Mouse (Mus musculus) midbrain, embryonic 11.5 days (tissue): ENCODE measurements around the gene Mgst3. TPM values are rescaled to one million over a fixed set of nuclear protein-coding genes. Genes with fewer than 3 reads are reported as not detected.
"Not testable (repeated sequence)": the region's sequence is repeated elsewhere in the genome, so short reads cannot be mapped to it uniquely, and the experiment has no call there.

ENCODE experiments used
- ATAC-seq: fragments of 200-750 bp; cut with Nextera tagmentation; 2 replicates; pipeline ENCODE4 v1.8.0; 2017; ENCODE audit warnings: moderate TSS enrichment, moderate library complexity; ENCODE audit not compliant: low FRiP score
- DNase-seq: peaks from one replicate; pipeline ENCODE4 v3.0.0; 2015; ENCODE audit warnings: low spot score; ENCODE audit errors: missing footprints
- H3K27ac ChIP-seq: fragments of 300-500 bp; sonication (generic); 2 replicates; pipeline ENCODE4 v1.5.1; 2014; ENCODE audit warnings: low read depth, low read length
- H3K27me3 ChIP-seq: fragments of 300-500 bp; sonication (generic); 2 replicates; pipeline ENCODE4 v1.6.1; 2014; ENCODE audit warnings: mild to moderate bottlenecking, low read length, moderate library complexity, mixed read lengths; ENCODE audit not compliant: control insufficient read depth, insufficient read depth
- H3K36me3 ChIP-seq: fragments of 300-500 bp; sonication (generic); 2 replicates; pipeline ENCODE4 v1.6.1; 2014; ENCODE audit warnings: mild to moderate bottlenecking, low read length, moderate library complexity, mixed read lengths; ENCODE audit not compliant: control insufficient read depth, insufficient read depth
- H3K4me1 ChIP-seq: fragments of 300-500 bp; sonication (generic); 2 replicates; pipeline ENCODE4 v1.6.1; 2014; ENCODE audit warnings: low read length; ENCODE audit not compliant: control insufficient read depth, insufficient read depth
- H3K4me2 ChIP-seq: fragments of 300-500 bp; sonication (generic); 2 replicates; pipeline ENCODE4 v1.6.1; 2014; ENCODE audit warnings: mild to moderate bottlenecking, moderate library complexity
- H3K4me3 ChIP-seq: fragments of 300-500 bp; sonication (generic); 2 replicates; pipeline ENCODE4 v1.5.1; 2014; ENCODE audit warnings: low read depth, low read length
- H3K9ac ChIP-seq: fragments of 300-500 bp; sonication (generic); 2 replicates; pipeline ENCODE4 v1.6.1; 2014; ENCODE audit warnings: low read length
- H3K9me3 ChIP-seq: fragments of 300-500 bp; sonication (generic); 2 replicates; pipeline ENCODE4 v1.6.1; 2016; ENCODE audit warnings: low read length; ENCODE audit not compliant: control insufficient read depth
- WGBS: fragments of 180-500 bp; shearing (Covaris S2); extraction: QIAGEN DNeasy Blood & Tissue Kit; methylation state at CpG from one replicate; pipeline ENCODE4 v1.1.7; 2014; 5-methylcytosine and 5-hydroxymethylcytosine counted together
- polyA plus RNA-seq: library from polyadenylated mRNA; unstranded; fragments of >200 nt; fragmentation: Nextera tagmentation; extraction: Ambion mirVana; gene quantifications from 2 replicates; pipeline ENCODE4 v1.2.1, GENCODE M21; 2014

Gene Mgst3
- polyA plus RNA-seq, 1 experiment from 2014 or later, result 60.8 TPM

DNA sequence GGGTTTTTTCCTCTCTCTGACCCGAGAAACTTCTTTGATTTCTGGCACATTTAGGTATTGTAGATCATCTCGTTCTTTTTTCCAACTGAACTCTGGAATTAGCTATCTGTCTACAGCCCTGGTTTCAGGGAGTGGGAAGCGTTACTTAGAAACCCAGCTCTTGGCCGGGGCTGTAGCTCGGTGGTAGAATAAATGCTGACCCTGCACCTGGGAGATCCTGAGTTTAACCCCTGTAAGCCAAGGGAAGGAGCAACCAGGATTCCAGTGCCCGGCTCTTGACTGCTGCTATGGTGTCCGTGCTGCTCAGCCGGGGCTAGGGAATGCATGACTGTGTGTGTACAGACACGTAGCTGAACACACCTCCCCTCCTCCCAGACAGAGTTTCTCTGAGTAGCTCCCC lies 34.9 kb downstream of the Mgst3 start:
- no peak overlapping the region for H3K4me2 ChIP-seq
- H3K36me3 ChIP-seq, result peaks cover 5% of the 10 kb centered on the region; the same call in 1 of the 2 replicates
- H3K4me1 ChIP-seq, result no peaks in the 10 kb centered on the region
- H3K27ac ChIP-seq, result no peak overlapping the region
- no peaks in the 10 kb centered on the region for H3K9me3 ChIP-seq
- WGBS, result 88% methylated on average over 9 of the region's 9 CpGs
- ATAC-seq, result no peak
- H3K27me3 ChIP-seq, result no peaks in the 10 kb centered on the region
- DNase-seq, result no peak
- no peak overlapping the region for H3K9ac ChIP-seq
- H3K4me3 ChIP-seq, result no peak overlapping the region

GRCm38 (mm10) chr1:167357387-167357786 lies 36.3 kb downstream of the Mgst3 start:
- no peak overlapping the region for H3K9ac ChIP-seq
- H3K4me3 ChIP-seq, result no peak overlapping the region
- no peak overlapping the region for H3K4me2 ChIP-seq
- 93% methylated on average over 9 of the region's 9 CpGs for WGBS
- no peak for DNase-seq
- H3K4me1 ChIP-seq, result no peaks in the 10 kb centered on the region
- peaks cover 5% of the 10 kb centered on the region; the same call in 1 of the 2 replicates for H3K36me3 ChIP-seq
- no peaks in the 10 kb centered on the region for H3K9me3 ChIP-seq
- H3K27me3 ChIP-seq, result no peaks in the 10 kb centered on the region
- no peak overlapping the region for H3K27ac ChIP-seq
- ATAC-seq, result no peak

DNA sequence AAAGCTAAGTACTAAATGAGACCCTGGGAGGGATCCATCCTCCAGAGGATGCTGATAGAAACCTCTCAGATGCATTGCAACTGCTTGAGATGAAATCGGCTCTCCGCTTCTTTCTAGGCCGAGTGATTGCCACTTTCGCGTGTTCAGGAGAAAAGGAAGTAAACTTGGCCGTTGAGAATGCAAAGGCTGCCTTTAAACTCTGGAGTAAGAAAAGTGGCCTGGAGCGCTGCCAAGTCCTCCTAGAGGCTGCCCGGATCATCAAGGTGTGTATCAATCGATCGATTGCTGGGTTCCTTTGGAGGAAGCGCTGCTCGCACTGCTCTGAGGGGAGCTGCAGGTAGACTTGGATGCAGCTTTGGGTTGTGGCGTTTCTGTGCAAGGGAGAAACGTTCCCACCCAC lies 41.2 kb downstream of the Mgst3 start:
- H3K9me3 ChIP-seq, result no peaks in the 10 kb centered on the region
- DNase-seq (no peak), ATAC-seq (no peak)
- H3K4me2 ChIP-seq, result no peak overlapping the region
- no peak overlapping the region for H3K27ac ChIP-seq
- H3K27me3 ChIP-seq, result no peaks in the 10 kb centered on the region
- H3K9ac ChIP-seq, result no peak overlapping the region
- H3K36me3 ChIP-seq, result peaks cover 2% of the 10 kb centered on the region; the same call in 1 of the 2 replicates
- 95% methylated on average over 14 of the region's 14 CpGs for WGBS
- no peaks in the 10 kb centered on the region for H3K4me1 ChIP-seq
- H3K4me3 ChIP-seq, result no peak overlapping the region

DNA sequence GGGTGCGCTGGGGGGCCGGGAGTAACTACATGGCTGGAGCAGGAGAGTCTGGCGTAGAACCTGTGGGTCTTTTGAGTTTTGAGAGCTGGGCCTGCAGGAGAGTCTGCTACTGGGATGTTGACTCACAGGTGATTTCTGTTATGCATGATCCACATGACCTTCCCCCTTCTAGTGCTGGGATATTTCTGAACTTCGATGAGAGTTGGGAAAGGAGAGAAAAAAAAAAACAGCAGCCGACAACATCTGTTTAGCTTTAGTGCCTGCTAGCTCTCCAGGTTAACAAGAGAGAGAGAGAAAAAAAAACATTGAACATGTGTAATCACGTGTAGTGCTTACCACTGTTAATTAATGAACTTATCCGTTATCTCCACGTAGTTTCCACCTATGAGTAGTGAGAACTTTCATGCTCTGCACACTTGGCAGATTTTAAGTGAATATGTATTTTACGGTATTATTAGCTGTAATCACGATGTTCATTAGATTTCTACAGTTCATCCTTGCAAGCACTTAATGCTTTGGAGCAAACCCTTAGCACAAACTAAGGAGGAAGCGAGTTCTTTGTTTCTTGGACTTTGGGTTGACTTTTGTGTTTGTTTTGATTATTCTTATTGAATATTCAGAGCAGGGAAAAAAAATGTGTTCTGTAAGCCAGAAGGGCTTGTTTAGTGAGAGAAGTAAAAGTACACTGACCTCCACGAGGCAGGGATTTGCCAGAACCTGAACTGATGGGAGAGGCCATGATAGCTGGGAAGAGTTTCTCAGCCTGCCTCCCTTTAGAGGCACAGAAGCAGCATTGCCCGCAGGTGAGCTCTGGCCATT lies 42.8 kb downstream of the Mgst3 start:
- DNase-seq (no peak), ATAC-seq (no peak)
- H3K27me3 ChIP-seq, result no peaks in the 10 kb centered on the region
- 37% methylated on average over 13 of the region's 13 CpGs for WGBS
- peak overlapping the region; percentile 78 for H3K9ac ChIP-seq
- no peaks in the 10 kb centered on the region for H3K4me1 ChIP-seq
- peak overlapping the region; percentile 68 for H3K4me3 ChIP-seq
- no peak overlapping the region for H3K27ac ChIP-seq
- peaks cover 2% of the 10 kb centered on the region; the same call in 1 of the 2 replicates for H3K36me3 ChIP-seq
- H3K9me3 ChIP-seq, result no peaks in the 10 kb centered on the region
- H3K4me2 ChIP-seq, result peak overlapping the region; percentile 68

- peak; percentile 98 for DNase-seq
- Histone ChIP-seq H3K9ac (peak within 1 kb of the TSS; percentile 78), H3K27ac (peak within 1 kb of the TSS; percentile 48; the same call in 1 of the 2 replicates), H3K4me1 (no peaks in the 10 kb centered on the region), H3K4me2 (peak within 1 kb of the TSS; percentile 68), H3K9me3 (no peaks in the 10 kb centered on the region), H3K27me3 (no peaks in the 10 kb centered on the region), H3K36me3 (peaks cover 2% of the 10 kb centered on the region; the same call in 1 of the 2 replicates), H3K4me3 (peak within 1 kb of the TSS; percentile 68)
- peak; percentile 100 for ATAC-seq
- WGBS, result under 1% methylated on average over 55 of the region's 55 CpGs
Measured at GRCm38 (mm10) chr1:167349815-167350596, 43.6 kb downstream of the Mgst3 start, which contains the start of gene Aldh9a1. Gene Aldh9a1, plus strand, starts transcription at chr1:167349991.

DNA sequence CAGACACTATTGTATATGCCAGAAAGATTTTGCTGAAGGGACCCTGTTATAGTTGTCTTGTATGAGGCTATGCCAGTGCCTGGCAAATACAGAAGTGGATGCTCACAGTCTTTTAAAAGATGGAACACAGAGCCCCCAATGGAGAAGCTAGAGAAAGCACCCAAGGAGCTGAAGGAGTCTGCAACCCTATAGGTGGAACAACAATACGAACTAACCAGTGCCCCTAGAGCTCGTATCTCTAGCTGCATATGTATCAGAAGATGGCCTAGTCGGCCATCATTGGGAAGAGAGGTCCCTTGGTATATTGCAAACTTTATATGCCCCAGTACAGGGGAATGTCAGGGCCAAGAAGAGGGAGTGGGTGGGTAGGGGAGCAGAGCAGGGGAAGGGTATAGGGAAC lies 44.4 kb downstream of the Mgst3 start:
- H3K9ac ChIP-seq, ATAC-seq, H3K36me3 ChIP-seq, H3K4me1 ChIP-seq, H3K4me2 ChIP-seq, H3K27ac ChIP-seq, H3K27me3 ChIP-seq, H3K4me3 ChIP-seq, DNase-seq, H3K9me3 ChIP-seq: not testable (repeated sequence)
- WGBS, result 56% methylated on average over 3 of the region's 3 CpGs

DNA sequence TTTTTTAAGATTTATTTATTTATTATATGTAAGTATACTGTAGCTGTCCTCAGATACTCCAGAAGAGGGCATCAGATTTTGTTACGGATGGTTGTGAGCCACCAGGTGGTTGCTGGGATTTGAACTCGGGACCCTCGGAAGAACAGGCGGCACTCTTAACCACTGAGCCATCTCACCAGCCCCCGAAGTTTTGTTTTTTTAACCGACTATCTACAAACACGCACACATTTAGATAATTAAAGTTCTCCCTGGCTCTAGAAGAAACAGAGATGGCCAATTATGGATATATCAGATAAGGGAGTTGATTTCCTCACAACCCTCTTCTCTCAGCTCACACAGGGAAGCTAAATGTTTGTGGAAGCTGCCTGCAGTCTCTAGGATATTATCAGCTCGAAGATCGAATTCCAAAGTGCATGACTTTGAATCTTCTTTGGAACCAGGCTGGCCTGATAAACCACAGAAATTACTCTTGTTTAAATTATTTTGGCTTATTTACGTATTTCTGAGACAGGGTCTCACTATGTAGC lies 47.6 kb downstream of the Mgst3 start:
- H3K4me1 ChIP-seq, DNase-seq, H3K4me2 ChIP-seq, H3K27ac ChIP-seq, ATAC-seq, H3K9me3 ChIP-seq, H3K9ac ChIP-seq, H3K27me3 ChIP-seq, H3K4me3 ChIP-seq, H3K36me3 ChIP-seq: not testable (repeated sequence)
- 91% methylated on average over 10 of the region's 10 CpGs for WGBS

GRCm38 (mm10) chr1:167342831-167343230 lies 50.8 kb downstream of the Mgst3 start:
- no peak for ATAC-seq
- Histone ChIP-seq H3K4me3 (no peak overlapping the region), H3K27ac (no peak overlapping the region), H3K27me3 (no peaks in the 10 kb centered on the region), H3K9me3 (no peaks in the 10 kb centered on the region), H3K4me1 (no peaks in the 10 kb centered on the region), H3K9ac (no peak overlapping the region), H3K36me3 (no peaks in the 10 kb centered on the region), H3K4me2 (no peak overlapping the region)
- no peak for DNase-seq
- 90% methylated on average over 9 of the region's 10 CpGs for WGBS
